Mouse (Mus musculus) limb, embryonic 12.5 days (tissue): Measurements from ENCODE around the gene Simc1. TPM values are rescaled to one million over a fixed set of nuclear protein-coding genes. Genes with fewer than 3 reads are reported as not detected.
"Not testable (repeated sequence)": the region's sequence is repeated elsewhere in the genome, so short reads cannot be mapped to it uniquely, and the experiment has no call there.

ENCODE experiments used
- ATAC-seq: fragments of 200-750 bp; cut with Nextera tagmentation; 2 replicates; pipeline ENCODE4 v1.8.0; 2017; ENCODE audit warnings: low read depth, moderate TSS enrichment; ENCODE audit not compliant: insufficient number of reproducible peaks, insufficient read depth, low FRiP score, low TSS enrichment
- H3K27ac ChIP-seq: fragments of 300-500 bp; sonication (generic); 2 replicates; pipeline ENCODE4 v1.5.1; 2016; ENCODE audit warnings: mild to moderate bottlenecking, moderate library complexity
- H3K27me3 ChIP-seq: fragments of 300-500 bp; sonication (generic); 2 replicates; pipeline ENCODE4 v1.6.1; 2016; ENCODE audit warnings: mild to moderate bottlenecking, moderate library complexity
- H3K36me3 ChIP-seq: fragments of 300-500 bp; sonication (generic); 2 replicates; pipeline ENCODE4 v1.6.1; 2016; ENCODE audit warnings: mild to moderate bottlenecking, moderate library complexity
- H3K4me1 ChIP-seq: fragments of 300-500 bp; sonication (generic); replicated peaks from 2 replicates; pipeline ENCODE4 v1.6.1; 2016
- H3K4me2 ChIP-seq: fragments of 300-500 bp; sonication (generic); 2 replicates; pipeline ENCODE4 v1.6.1; 2016; ENCODE audit warnings: mild to moderate bottlenecking, moderate library complexity
- H3K4me3 ChIP-seq: fragments of 300-500 bp; sonication (generic); replicated peaks from 2 replicates; pipeline ENCODE4 v1.5.1; 2016; ENCODE audit warnings: mild to moderate bottlenecking
- H3K9ac ChIP-seq: fragments of 300-500 bp; sonication (generic); replicated peaks from 2 replicates; pipeline ENCODE4 v1.6.1; 2016; ENCODE audit warnings: mild to moderate bottlenecking, moderate library complexity
- H3K9me3 ChIP-seq: fragments of 300-500 bp; sonication (generic); 2 replicates; pipeline ENCODE4 v1.6.1; 2016; ENCODE audit warnings: mild to moderate bottlenecking, moderate library complexity
- WGBS: fragments of 180-500 bp; shearing (Covaris S2); methylation state at CpG from one replicate; pipeline ENCODE4 v1.1.7; 2016; 5-methylcytosine and 5-hydroxymethylcytosine counted together
- polyA plus RNA-seq: library from polyadenylated mRNA; unstranded; fragments of >200 nt; fragmentation: Nextera tagmentation; extraction: Ambion mirVana; gene quantifications from 2 replicates; pipeline ENCODE4 v1.2.1, GENCODE M21; 2016

Gene Simc1
- polyA plus RNA-seq, 1 experiment from 2014 or later = 18.5 TPM

DNA sequence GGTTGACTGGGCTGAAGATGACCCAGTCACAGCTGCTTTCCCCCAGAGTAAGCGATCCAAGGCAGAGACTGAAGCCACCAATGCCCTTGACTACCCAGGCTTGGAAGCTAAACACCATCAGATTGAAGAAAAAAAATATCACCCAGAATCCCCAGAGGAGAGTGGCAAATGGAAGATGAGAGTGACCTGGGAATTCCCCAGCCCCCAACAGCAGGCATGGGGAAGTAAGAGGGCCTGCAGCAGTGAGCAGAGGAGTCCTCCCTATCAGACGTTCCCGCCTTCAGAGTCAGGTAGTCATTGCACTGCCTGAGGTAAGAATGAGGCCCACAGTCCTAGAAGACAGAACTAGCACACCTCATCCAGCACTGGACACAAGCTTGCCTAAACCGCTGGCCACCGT, 13.2 kb upstream of the Simc1 start:
- Histone ChIP-seq H3K9ac (no peak overlapping the region), H3K4me2 (no peak overlapping the region), H3K27ac (no peak overlapping the region), H3K9me3 (no peaks in the 10 kb centered on the region), H3K4me3 (no peak overlapping the region), H3K4me1 (no peaks in the 10 kb centered on the region; the same call in 1 of the 2 replicates), H3K36me3 (no peaks in the 10 kb centered on the region), H3K27me3 (no peaks in the 10 kb centered on the region)
- ATAC-seq = no peak
- 80% methylated on average over 5 of the region's 5 CpGs for WGBS

DNA sequence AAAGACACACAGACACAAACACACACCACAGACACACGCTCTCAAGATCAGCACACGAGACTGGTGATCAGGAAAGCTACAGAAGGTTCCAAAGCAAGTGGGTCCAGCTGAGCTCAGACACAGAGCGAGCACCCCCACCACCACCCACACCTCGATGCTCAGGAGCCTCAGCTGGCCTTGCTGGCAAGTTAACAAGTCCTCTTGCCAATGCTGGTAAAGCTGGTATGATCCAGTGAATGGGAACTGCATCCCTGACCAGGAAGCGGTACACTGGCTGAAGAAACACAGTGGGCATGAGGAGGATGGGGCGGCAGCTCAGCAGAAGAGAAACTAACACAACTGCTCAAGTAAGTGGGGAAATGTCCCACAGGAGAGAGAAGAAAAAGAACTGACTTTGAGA, 12.2 kb upstream of the Simc1 start:
- WGBS = 79% methylated on average over 6 of the region's 6 CpGs
- H3K27me3 ChIP-seq = no peaks in the 10 kb centered on the region

DNA sequence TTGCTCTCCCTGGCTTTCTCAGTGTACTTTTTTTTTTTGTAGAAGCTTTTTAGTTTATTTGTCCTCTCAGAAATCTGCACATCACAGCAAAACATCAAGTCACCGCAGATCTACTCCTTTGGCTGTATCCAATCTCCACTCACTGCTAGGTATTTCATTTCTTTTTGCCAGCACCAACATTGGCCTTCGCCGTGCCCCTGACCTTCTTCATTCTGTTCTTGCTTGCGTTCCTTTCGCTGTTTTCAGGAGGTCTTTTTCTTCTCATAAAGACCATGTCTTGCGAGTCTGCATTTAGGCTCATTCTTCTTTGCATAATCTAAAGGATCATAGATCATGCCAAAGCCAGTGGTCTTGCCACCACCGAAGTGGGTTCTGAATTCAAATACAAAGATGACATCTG, 4.0 kb upstream of the Simc1 start:
- not testable (repeated sequence) for H3K4me3 ChIP-seq, H3K9ac ChIP-seq, H3K27me3 ChIP-seq, ATAC-seq, H3K27ac ChIP-seq, H3K9me3 ChIP-seq, H3K36me3 ChIP-seq, H3K4me2 ChIP-seq, H3K4me1 ChIP-seq
- 96% methylated on average over 7 of the region's 7 CpGs for WGBS

More for the DNA sequence above, 12.2 kb upstream of the Simc1 start:
- no peak for ATAC-seq
- H3K9me3 ChIP-seq = no peaks in the 10 kb centered on the region
- no peak overlapping the region for H3K4me3 ChIP-seq
- no peak overlapping the region for H3K4me2 ChIP-seq
- no peak overlapping the region for H3K27ac ChIP-seq
- no peaks in the 10 kb centered on the region for H3K36me3 ChIP-seq
- no peaks in the 10 kb centered on the region; the same call in 1 of the 2 replicates for H3K4me1 ChIP-seq
- H3K9ac ChIP-seq = no peak overlapping the region

DNA sequence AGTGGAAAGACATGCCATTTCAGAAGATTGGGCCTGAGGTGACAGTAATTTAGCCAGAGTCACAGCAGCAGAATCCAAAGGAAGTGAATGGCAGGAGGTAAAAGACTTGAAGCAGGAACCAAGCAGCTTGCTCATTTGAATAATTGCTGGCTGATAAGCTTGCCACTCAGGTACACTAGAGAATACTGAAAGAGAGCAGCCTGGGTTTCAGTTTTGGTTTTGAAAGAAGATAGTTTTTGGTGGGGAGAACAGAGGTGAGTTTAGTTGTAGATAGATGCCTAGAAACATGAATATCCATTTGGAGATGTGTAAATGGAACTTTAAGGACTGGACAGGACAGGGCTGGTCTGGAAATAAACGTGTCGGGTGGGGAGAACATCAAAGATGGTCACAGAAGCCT, 2.2 kb upstream of the Simc1 start:
- Histone ChIP-seq H3K4me1 (peaks cover 11% of the 10 kb centered on the region), H3K27ac (no peak overlapping the region)
- 67% methylated on average over 2 of the region's 2 CpGs for WGBS

DNA sequence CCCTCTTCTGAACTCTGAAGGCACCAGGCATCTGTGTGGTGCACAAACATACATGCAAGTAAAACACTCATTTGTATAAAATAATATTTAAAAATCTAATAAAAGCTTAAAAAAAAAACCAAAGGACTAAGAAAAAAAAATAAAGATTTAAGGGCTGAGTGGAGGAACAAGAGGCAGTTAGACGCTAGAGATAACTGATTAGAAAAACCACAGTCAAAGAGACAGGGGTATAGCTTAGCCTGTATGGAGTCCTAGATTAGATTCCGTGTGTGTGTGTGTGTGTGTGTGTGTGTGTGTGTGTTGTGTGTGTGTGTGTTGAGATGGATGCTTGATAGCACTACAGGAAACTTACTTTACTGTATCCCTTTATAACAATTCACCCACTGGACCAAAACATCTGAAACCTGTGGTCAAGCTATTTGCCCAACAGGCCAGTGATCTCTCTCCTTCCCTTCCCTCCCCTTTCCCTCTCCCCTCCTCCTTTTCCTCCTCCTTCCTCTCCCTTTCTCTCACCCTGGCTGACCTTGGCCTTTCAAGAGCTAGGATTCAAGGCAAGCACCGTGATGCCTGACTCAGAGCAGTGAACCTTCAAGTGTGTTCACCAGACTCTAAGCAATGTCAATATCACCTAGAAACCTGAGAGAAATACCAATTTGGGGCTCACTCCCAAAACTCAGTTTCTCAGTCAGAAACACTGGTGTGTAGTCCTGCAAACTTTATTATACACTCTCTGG, 1.5 kb upstream of the Simc1 start:
- H3K4me3 ChIP-seq = no peak overlapping the region
- H3K9ac ChIP-seq = no peak overlapping the region
- H3K4me1 ChIP-seq = peaks cover 11% of the 10 kb centered on the region
- H3K36me3 ChIP-seq = peaks cover 2% of the 10 kb centered on the region; the same call in 1 of the 2 replicates
- no peak for ATAC-seq
- H3K4me2 ChIP-seq = no peak overlapping the region
- no peak overlapping the region for H3K27ac ChIP-seq
- H3K27me3 ChIP-seq = 0 out of 2 replicates have a peak, but pooled peaks cover 3% of the 10 kb centered on the region
- 56% methylated on average over 3 of the region's 3 CpGs for WGBS
- H3K9me3 ChIP-seq = no peaks in the 10 kb centered on the region

More for the DNA sequence above, 2.2 kb upstream of the Simc1 start:
- Histone ChIP-seq H3K9me3 (no peaks in the 10 kb centered on the region), H3K36me3 (no peaks in the 10 kb centered on the region; the same call in 1 of the 2 replicates), H3K9ac (no peak overlapping the region), H3K4me2 (no peak overlapping the region), H3K4me3 (no peak overlapping the region), H3K27me3 (0 out of 2 replicates have a peak, but pooled peaks cover 3% of the 10 kb centered on the region)
- no peak for ATAC-seq

DNA sequence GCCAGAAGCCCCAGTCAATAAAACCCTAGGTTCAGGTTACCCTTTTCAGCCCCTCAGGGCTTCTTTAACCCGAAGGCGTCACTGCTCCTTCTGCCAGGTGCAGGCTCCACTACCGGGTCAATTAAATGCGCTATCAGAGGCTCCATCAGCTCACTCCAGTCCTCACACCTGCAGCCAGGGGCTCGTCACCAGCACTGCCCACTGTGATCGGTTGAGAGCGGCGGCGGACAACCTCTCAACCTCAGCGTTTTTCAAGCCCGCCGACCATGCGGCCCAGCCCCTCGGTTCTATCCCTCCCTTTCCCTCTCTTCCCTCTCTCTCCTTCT, 338 bp upstream of the Simc1 start:
- Histone ChIP-seq H3K9me3 (no peaks in the 10 kb centered on the region), H3K27ac (no peak overlapping the region), H3K36me3 (peaks cover 5% of the 10 kb centered on the region; the same call in 1 of the 2 replicates), H3K4me1 (peaks cover 11% of the 10 kb centered on the region), H3K4me3 (peak overlapping the region; percentile 78), H3K9ac (peak overlapping the region; percentile 86), H3K27me3 (0 out of 2 replicates have a peak, but pooled peaks cover 3% of the 10 kb centered on the region), H3K4me2 (peak overlapping the region; percentile 87)
- ATAC-seq = peak; percentile 79
- WGBS = under 1% methylated on average over 14 of the region's 14 CpGs

DNA sequence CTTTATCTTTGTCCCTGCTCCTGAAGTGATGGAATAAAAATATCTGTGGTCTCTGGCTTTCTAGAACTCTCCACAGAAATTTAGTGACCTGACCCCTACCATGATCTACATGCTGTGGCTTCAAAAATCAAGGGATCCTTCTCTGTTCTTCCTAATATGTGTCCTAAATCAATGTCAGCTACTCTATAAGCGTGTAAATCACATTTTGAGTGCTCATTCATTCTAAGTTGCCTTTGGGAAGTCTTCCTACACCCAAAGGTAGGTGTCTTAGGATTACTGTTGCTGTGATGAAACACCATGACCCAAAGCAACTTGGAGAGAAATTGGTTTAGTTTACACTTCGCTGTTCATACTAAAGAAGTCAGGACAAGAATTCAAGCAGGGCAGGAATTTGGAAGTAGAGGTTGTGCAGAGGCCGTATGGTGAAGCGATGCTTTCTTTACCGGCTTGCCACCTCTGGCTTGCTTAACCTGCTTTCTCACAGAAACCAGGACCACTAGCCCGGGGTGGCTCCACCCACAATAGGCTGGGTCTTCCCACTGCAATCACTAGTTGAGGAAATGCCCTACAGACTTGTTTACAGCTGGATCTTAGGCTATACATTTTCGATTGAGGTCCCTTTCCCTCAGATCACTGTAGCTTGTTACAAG, 1.2 kb downstream of the Simc1 start:
- Histone ChIP-seq H3K9ac (peak overlapping the region; percentile 86), H3K9me3 (no peaks in the 10 kb centered on the region), H3K4me3 (peak overlapping the region; percentile 78), H3K36me3 (peaks cover 8% of the 10 kb centered on the region; the same call in 1 of the 2 replicates), H3K27me3 (0 out of 2 replicates have a peak, but pooled peaks cover 3% of the 10 kb centered on the region), H3K4me1 (peaks cover 11% of the 10 kb centered on the region), H3K4me2 (peak overlapping the region; percentile 87), H3K27ac (peak overlapping the region; percentile 85; the same call in 1 of the 2 replicates)
- 25% methylated on average over 7 of the region's 7 CpGs for WGBS
- no peak for ATAC-seq

DNA sequence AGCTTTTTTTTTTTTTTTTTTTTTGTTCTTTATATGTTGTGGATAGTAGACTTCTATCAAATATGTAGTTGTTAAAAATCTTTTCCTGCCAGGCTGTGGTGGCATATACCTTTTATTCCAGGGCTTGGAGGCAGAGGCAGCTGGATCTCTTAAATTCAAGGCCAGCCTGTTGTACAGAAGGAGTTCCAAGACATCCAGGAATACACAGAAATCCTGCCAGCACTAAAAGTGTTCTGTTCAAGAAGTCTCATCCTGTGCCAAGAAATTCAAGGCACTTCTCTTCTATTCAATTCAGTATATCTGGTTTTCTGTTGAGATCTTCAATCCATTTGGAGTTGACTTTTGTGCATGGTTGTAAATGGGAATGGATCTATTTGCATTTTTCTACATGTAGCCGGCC, 2.3 kb downstream of the Simc1 start:
- WGBS = 92% methylated on average over 1 of the region's 1 CpGs
- H3K4me3 ChIP-seq = no peak overlapping the region
- H3K9me3 ChIP-seq = no peaks in the 10 kb centered on the region
- no peak overlapping the region for H3K9ac ChIP-seq
- no peak for ATAC-seq
- peaks cover 11% of the 10 kb centered on the region for H3K4me1 ChIP-seq
- no peak overlapping the region for H3K4me2 ChIP-seq
- peaks cover 8% of the 10 kb centered on the region; the same call in 1 of the 2 replicates for H3K36me3 ChIP-seq
- 0 out of 2 replicates have a peak, but pooled peaks cover 3% of the 10 kb centered on the region for H3K27me3 ChIP-seq
- H3K27ac ChIP-seq = no peak overlapping the region

DNA sequence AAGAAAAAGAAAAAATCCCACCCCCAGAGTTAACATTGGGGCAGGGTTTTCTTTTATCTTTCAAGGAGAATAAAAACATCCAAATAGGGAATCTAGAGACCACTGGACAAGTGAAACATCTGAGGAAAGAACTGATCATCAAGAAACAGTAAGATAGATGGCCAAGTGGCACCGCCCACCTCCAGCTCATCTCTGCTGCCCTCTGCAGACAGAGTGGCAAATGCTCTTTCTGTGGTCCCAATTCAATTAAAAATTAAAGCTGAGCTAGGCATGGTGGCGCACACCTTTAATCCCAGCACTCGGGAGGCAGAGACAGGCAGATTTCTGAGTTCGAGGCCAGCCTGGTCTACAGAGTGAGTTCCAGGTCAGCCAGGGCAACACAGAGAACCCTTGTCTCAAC, 16.6 kb downstream of the Simc1 start:
- Histone ChIP-seq H3K27ac (no peak overlapping the region), H3K27me3 (no peaks in the 10 kb centered on the region), H3K4me2 (no peak overlapping the region), H3K4me3 (no peak overlapping the region), H3K9me3 (no peaks in the 10 kb centered on the region; the same call in 1 of the 2 replicates), H3K36me3 (peaks cover 24% of the 10 kb centered on the region), H3K4me1 (no peaks in the 10 kb centered on the region), H3K9ac (no peak overlapping the region)
- WGBS = 93% methylated on average over 4 of the region's 4 CpGs
- ATAC-seq = no peak

DNA sequence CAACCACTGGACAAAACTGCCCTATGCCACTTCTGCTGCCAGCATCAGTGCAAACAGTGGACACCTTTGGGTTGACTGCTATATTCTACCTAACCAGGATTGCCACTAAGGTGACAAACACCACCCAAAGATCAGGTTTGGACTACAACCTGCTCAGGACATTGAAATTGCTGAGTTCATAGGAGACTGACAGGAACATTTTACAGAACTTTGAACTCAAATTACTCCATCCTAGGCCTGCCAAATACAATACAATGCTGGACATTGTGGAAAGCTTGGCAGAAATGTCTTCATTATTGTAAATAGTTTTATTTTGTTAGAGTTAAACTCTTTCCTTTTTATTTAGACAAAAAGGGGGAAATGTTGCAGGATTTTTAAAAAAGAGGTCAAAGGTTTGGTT, 17.6 kb downstream of the Simc1 start:
- Histone ChIP-seq H3K4me2 (no peak overlapping the region), H3K9me3 (no peaks in the 10 kb centered on the region), H3K9ac (no peak overlapping the region), H3K36me3 (peaks cover 27% of the 10 kb centered on the region), H3K4me3 (no peak overlapping the region), H3K4me1 (no peaks in the 10 kb centered on the region), H3K27me3 (no peaks in the 10 kb centered on the region), H3K27ac (no peak overlapping the region)
- no peak for ATAC-seq

DNA sequence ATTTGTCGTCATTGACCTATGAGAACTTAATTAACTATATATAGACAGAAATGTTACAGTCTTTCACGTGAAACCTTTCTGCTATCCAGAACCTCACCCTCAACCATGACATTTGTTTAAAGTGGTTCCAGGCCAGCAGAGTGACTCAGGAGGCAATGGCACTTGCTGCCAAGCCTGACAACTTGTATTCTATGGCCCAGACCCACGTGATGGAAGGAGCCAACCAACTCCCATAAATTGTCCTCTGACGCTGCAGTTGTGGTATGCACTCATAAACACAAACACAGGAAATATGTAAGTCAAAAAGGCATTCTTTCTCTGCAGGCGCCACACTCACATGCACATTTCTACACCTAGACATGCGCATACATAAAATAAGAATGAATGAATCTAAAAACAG, 23.6 kb downstream of the Simc1 start:
- peaks cover 76% of the 10 kb centered on the region for H3K36me3 ChIP-seq
- 89% methylated on average over 6 of the region's 6 CpGs for WGBS
- H3K9ac ChIP-seq = no peak overlapping the region
- H3K27me3 ChIP-seq = no peaks in the 10 kb centered on the region
- no peak overlapping the region for H3K4me2 ChIP-seq
- no peak for ATAC-seq
- H3K27ac ChIP-seq = no peak overlapping the region
- H3K9me3 ChIP-seq = no peaks in the 10 kb centered on the region
- H3K4me1 ChIP-seq = no peaks in the 10 kb centered on the region
- no peak overlapping the region for H3K4me3 ChIP-seq
